Mouse (Mus musculus) CH12.LX (cell line): ENCODE data around the gene Cdk15.

ENCODE experiments used
- CTCF ChIP-seq, 2 experiments: IDR thresholded peaks in 1 of 2; conservative IDR thresholded peaks in 1 of 2; 2 replicates each; pipeline ENCODE4 v1.5.1; 2011 to 2012; ENCODE audit warnings: low read depth in 2 of 2, low read length in 2 of 2, improper control_type of control experiment in 1 of 2, inconsistent platforms in 1 of 2, mild to moderate bottlenecking in 1 of 2, moderate library complexity in 1 of 2
- ELF1 ChIP-seq: IDR thresholded peaks from 2 replicates; pipeline ENCODE4 v1.6.1; 2014; ENCODE audit warnings: low read depth, mild to moderate bottlenecking, inconsistent platforms, low read length, improper control_type of control experiment
- EP300 ChIP-seq: IDR thresholded peaks from 2 replicates; pipeline ENCODE4 v1.6.1; 2011; ENCODE audit warnings: low read length, improper control_type of control experiment
- MAX ChIP-seq: IDR thresholded peaks from 2 replicates; pipeline ENCODE4 v1.6.1; 2011; ENCODE audit warnings: low read length, improper control_type of control experiment
- MYC ChIP-seq: IDR thresholded peaks from 2 replicates; pipeline ENCODE4 v1.6.1; 2011; ENCODE audit warnings: low read depth, mild to moderate bottlenecking, improper control_type of control experiment, low read length
- POLR2A ChIP-seq: IDR thresholded peaks from 2 replicates; pipeline ENCODE4 v1.6.1; 2011; ENCODE audit warnings: low read depth, mild to moderate bottlenecking, improper control_type of control experiment, low read length
- ZC3H11A ChIP-seq: IDR thresholded peaks from 2 replicates; pipeline ENCODE4 v1.6.1; 2012; ENCODE audit warnings: low read depth, mild to moderate bottlenecking, inconsistent platforms, low read length, improper control_type of control experiment
- ZKSCAN1 ChIP-seq: IDR thresholded peaks from 2 replicates; pipeline ENCODE4 v1.6.1; 2012; ENCODE audit warnings: low read depth, inconsistent platforms, low read length, improper control_type of control experiment, borderline replicate concordance

- TF ChIP-seq MAX = no peak
- no peak for TF ChIP-seq ELF1
- no peak for TF ChIP-seq CTCF (conservative IDR thresholded peaks at IDR 0.05 in 1 of 2, IDR thresholded peaks at IDR 0.05 in 1 of 2; ENCODE audit: low read depth in 2 of 2, low read length in 2 of 2)
- no peak for TF ChIP-seq ZC3H11A
- no peak for TF ChIP-seq POLR2A
- no peak for TF ChIP-seq ZKSCAN1
- TF ChIP-seq MYC = no peak
- TF ChIP-seq EP300 = no peak
Measured at GRCm38 (mm10) chr1:59326854-59327395, 70.2 kb downstream of the Cdk15 start.
